In genomic region chr13:69739759-69740135, GRCm38 (mm10) we compare ENCODE assay signal across 8 mouse cellular contexts. TPM values are rescaled to one million over a fixed set of nuclear protein-coding genes. Genes with fewer than 3 reads are reported as not detected.
DNase-seq lines count a peak whose midpoint lies in the region; ATAC-seq lines count a peak whose summit lies in the region.

TSS of gene Ube2ql1 (minus strand) at chr13:69739889.

- under 1% methylated on average over 41 of the region's 46 CpGs for WGBS in intestine, embryonic 16.5 days

- H3K4me1 ChIP-seq in intestine, embryonic 16.5 days (ENCODE audit: control insufficient read depth, insufficient read depth, low read length), result peaks cover 8% of the 10 kb centered on the region
- H3K4me1 ChIP-seq in megakaryocyte, embryonic 14.5 days, result peaks cover 22% of the 10 kb centered on the region

- H3K27me3 ChIP-seq in intestine, embryonic 16.5 days (replicated peaks; ENCODE audit: control insufficient read depth, insufficient read depth, low read length), result peaks cover 54% of the 10 kb centered on the region
- peaks cover 77% of the 10 kb centered on the region for H3K27me3 ChIP-seq in megakaryocyte, embryonic 14.5 days (replicated peaks)

- intact Hi-C loops in left cerebral cortex, postnatal 10 days (cut with DNase I), result loop anchor here (5.0 kb wide), 3 partner anchors 42 to 843 kb away; no protein-coding TSS in a partner anchor

- peak; percentile 92 for DNase-seq in adrenal gland, postnatal 14 days
- peak; percentile 90 for DNase-seq in embryo, embryonic 9.5 days (ENCODE audit: extremely low spot score)
- DNase-seq in heart, adult 11 months, result peak; percentile 97
- peak; percentile 88 to 92 for DNase-seq in left cerebral cortex, postnatal 10 days (ENCODE audit: extremely low spot score in 1 of 2, low spot score in 2 of 2)
- peak; percentile 92 for DNase-seq in right cerebral cortex, postnatal 14 days
- DNase-seq in urinary bladder, postnatal 14 days (ENCODE audit: low spot score), result peak; percentile 78

- peak within 1 kb of the TSS; percentile 63 for H3K9ac ChIP-seq in intestine, embryonic 16.5 days (ENCODE audit: low read depth, low read length)

- no peaks in the 10 kb centered on the region for H3K36me3 ChIP-seq in intestine, embryonic 16.5 days (ENCODE audit: control insufficient read depth, insufficient read depth, low read length)
- no peaks in the 10 kb centered on the region for H3K36me3 ChIP-seq in megakaryocyte, embryonic 14.5 days (replicated peaks; ENCODE audit: low read length)

- H3K4me2 ChIP-seq in intestine, embryonic 16.5 days (ENCODE audit: low read depth, low read length), result peak within 1 kb of the TSS; percentile 99

- peak within 1 kb of the TSS; percentile 66 for H3K4me3 ChIP-seq in intestine, embryonic 16.5 days (ENCODE audit: low read length)
- H3K4me3 ChIP-seq in megakaryocyte, embryonic 14.5 days (replicated peaks), result peak within 1 kb of the TSS; percentile 86

- peak; percentile 96 for ATAC-seq in intestine, embryonic 16.5 days

- no peak within 1 kb of the TSS for H3K27ac ChIP-seq in intestine, embryonic 16.5 days (ENCODE audit: low read length)

- H3K9me3 ChIP-seq in intestine, embryonic 16.5 days (ENCODE audit: control insufficient read depth, low read length), result no peaks in the 10 kb centered on the region
- H3K9me3 ChIP-seq in megakaryocyte, embryonic 14.5 days, result peaks cover 12% of the 10 kb centered on the region

RNA-seq across cellular contexts. Expression of gene Ube2ql1, which starts in this region (rescaled TPM):
- total RNA-seq in adrenal gland, postnatal 14 days (2021), result 1.4 and 2.3 TPM in 2 replicates
- polyA plus RNA-seq in intestine, embryonic 16.5 days (2015; fragmentation: Nextera tagmentation; extraction: Ambion mirVana), result 0.10 and 0.12 TPM in 2 replicates
- total RNA-seq in left cerebral cortex, postnatal 10 days (2021), result 100 to 1,000 TPM; 195 to 198 TPM
- polyA plus RNA-seq in megakaryocyte, embryonic 14.5 days (2012; ENCODE audit: insufficient read depth, low replicate concordance), result not detected in 2 replicates

Comparison
In these comparisons a context has a peak if more than half of its experiments do, and no peak if none do; other contexts are left out.
1. RNA of gene Ube2ql1 (total RNA-seq): 195 to 198 TPM in left cerebral cortex, postnatal 10 days; 1.4 to 2.3 TPM in adrenal gland, postnatal 14 days; every median in the first group is over 10 times any median in the second.
2. Peak in ATAC-seq, H3K4me3 ChIP-seq, H3K9ac ChIP-seq and H3K4me2 ChIP-seq in intestine, embryonic 16.5 days; RNA of the gene not detected or under 1 TPM.
3. Peak in every context shown above with its lines, with median percentiles within 50 percentile points of each other: DNase-seq.